Mouse (Mus musculus) kidney, adult 10 weeks (tissue): Measurements from ENCODE around the gene Rbbp6. TPM values are rescaled to one million over a fixed set of nuclear protein-coding genes. Genes with fewer than 3 reads are reported as not detected.

Experiments
- polyA plus RNA-seq: library from polyadenylated mRNA; stranded (reverse); fragments of 350-450 nt; fragmentation: Illumina TruSeq; extraction: RNeasy Lipid Tissue Mini Kit (QIAGEN cat#74804); gene quantifications from one replicate; pipeline ENCODE4 v1.2.3, GENCODE M21; 2014; ENCODE audit warnings: low read depth, low replicate concordance

Rbbp6 gene
- polyA plus RNA-seq: 71.5 TPM

DNA sequence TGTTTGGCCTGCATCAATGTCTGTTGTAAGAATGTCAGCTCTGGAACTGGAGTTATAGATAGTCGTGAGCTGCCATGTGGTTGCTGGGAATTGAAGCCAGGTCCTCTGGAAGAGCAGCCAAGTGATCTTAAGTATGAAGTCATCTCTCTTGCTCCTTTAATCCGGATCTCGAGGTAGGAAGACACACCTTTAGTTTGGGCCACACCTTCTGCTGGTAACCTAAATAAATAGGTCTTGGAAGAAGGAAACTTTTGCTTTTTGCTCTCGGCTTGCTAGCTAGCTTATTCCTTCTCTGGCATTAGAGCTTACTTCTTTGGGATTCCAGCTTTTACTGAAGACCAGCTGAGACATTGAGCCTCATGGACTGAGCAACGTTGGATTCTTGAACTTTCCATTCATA is at the start of gene Rbbp6:
TSS of gene Rbbp6 (plus strand) at position 301 of the 400 bp plus-strand sequence.

Other genes starting within 250 kb of the Rbbp6 start
- gene Tnrc6a, start 158.2 kb downstream of the Rbbp6 start, polyA plus RNA-seq: 46.1 TPM
- gene Slc5a11, start 249.1 kb downstream of the Rbbp6 start, polyA plus RNA-seq: 3.3 TPM